Mouse (Mus musculus): ENCODE data around the gene Ube2v1. TPM values are rescaled to one million over a fixed set of nuclear protein-coding genes. Genes with fewer than 3 reads are reported as not detected.

The Ube2v1 gene
- polyA plus RNA-seq, 1 experiment from 2014 or later: 249 TPM

GRCm38 (mm10) chr2:167631181-167631590, 709 bp downstream of the Ube2v1 start:
- WGBS: under 1% methylated on average over 20 of the region's 31 CpGs
- Histone ChIP-seq H3K9me3 (ENCODE audit: control insufficient read depth, low read length) (no peaks in the 10 kb centered on the region), H3K4me1 (ENCODE audit: control insufficient read depth, insufficient read depth, low read length) (peaks cover 24% of the 10 kb centered on the region), H3K4me2 (ENCODE audit: low read depth, low read length) (peak overlapping the region; percentile 85), H3K9ac (ENCODE audit: low read depth, low read length) (peak overlapping the region; percentile 93), H3K36me3 (ENCODE audit: control insufficient read depth, insufficient read depth, low read length) (peaks cover 6% of the 10 kb centered on the region), H3K27ac (replicated peaks; ENCODE audit: low read depth, low read length) (peak overlapping the region; percentile 90), H3K4me3 (ENCODE audit: low read depth, low read length) (peak overlapping the region; percentile 89), H3K27me3 (replicated peaks; ENCODE audit: control insufficient read depth, insufficient read depth, low read length) (no peaks in the 10 kb centered on the region)
- DNase-seq (ENCODE audit: low spot score): peak; percentile 41
- peak; percentile 8 for ATAC-seq (ENCODE audit: low read depth)

GRCm38 (mm10) chr2:167630421-167630820, 1.5 kb downstream of the Ube2v1 start:
- no peaks in the 10 kb centered on the region for H3K27me3 ChIP-seq (replicated peaks; ENCODE audit: control insufficient read depth, insufficient read depth, low read length)
- DNase-seq (ENCODE audit: low spot score): no peak
- 63% methylated on average over 5 of the region's 5 CpGs for WGBS
- H3K9ac ChIP-seq (ENCODE audit: low read depth, low read length): peak overlapping the region; percentile 93
- no peak for ATAC-seq (ENCODE audit: low read depth)
- peaks cover 24% of the 10 kb centered on the region for H3K4me1 ChIP-seq (ENCODE audit: control insufficient read depth, insufficient read depth, low read length)
- peak overlapping the region; percentile 21; the same call in 1 of the 2 replicates for H3K27ac ChIP-seq (replicated peaks; ENCODE audit: low read depth, low read length)
- H3K9me3 ChIP-seq (ENCODE audit: control insufficient read depth, low read length): no peaks in the 10 kb centered on the region
- H3K4me2 ChIP-seq (ENCODE audit: low read depth, low read length): peak overlapping the region; percentile 85
- H3K36me3 ChIP-seq (ENCODE audit: control insufficient read depth, insufficient read depth, low read length): peaks cover 6% of the 10 kb centered on the region
- peak overlapping the region; percentile 89 for H3K4me3 ChIP-seq (ENCODE audit: low read depth, low read length)

- Histone ChIP-seq H3K27me3 (replicated peaks; ENCODE audit: control insufficient read depth, insufficient read depth, low read length) (no peaks in the 10 kb centered on the region), H3K36me3 (ENCODE audit: control insufficient read depth, insufficient read depth, low read length) (peaks cover 6% of the 10 kb centered on the region), H3K9me3 (ENCODE audit: control insufficient read depth, low read length) (no peaks in the 10 kb centered on the region), H3K4me3 (ENCODE audit: low read depth, low read length) (peak overlapping the region; percentile 89; the same call in 1 of the 2 replicates), H3K9ac (ENCODE audit: low read depth, low read length) (peak overlapping the region; percentile 93; the same call in 1 of the 2 replicates), H3K27ac (replicated peaks; ENCODE audit: low read depth, low read length) (0 out of 2 replicates have a peak overlapping the region, but pooled peaks have one; percentile 21), H3K4me1 (ENCODE audit: control insufficient read depth, insufficient read depth, low read length) (peaks cover 24% of the 10 kb centered on the region), H3K4me2 (ENCODE audit: low read depth, low read length) (peak overlapping the region; percentile 85)
- DNase-seq (ENCODE audit: low spot score): no peak
- ATAC-seq (ENCODE audit: low read depth): no peak
- 73% methylated on average over 11 of the region's 11 CpGs for WGBS
Measured at GRCm38 (mm10) chr2:167629665-167630209, 2.2 kb downstream of the Ube2v1 start.

GRCm38 (mm10) chr2:167628872-167629271, 3.0 kb downstream of the Ube2v1 start:
- DNase-seq (ENCODE audit: low spot score) (peak; percentile 50), ATAC-seq (ENCODE audit: low read depth) (no peak)
- WGBS: 73% methylated on average over 4 of the region's 4 CpGs
- Histone ChIP-seq H3K4me3 (ENCODE audit: low read depth, low read length) (no peak overlapping the region), H3K4me1 (ENCODE audit: control insufficient read depth, insufficient read depth, low read length) (peaks cover 24% of the 10 kb centered on the region), H3K36me3 (ENCODE audit: control insufficient read depth, insufficient read depth, low read length) (peaks cover 6% of the 10 kb centered on the region), H3K27me3 (replicated peaks; ENCODE audit: control insufficient read depth, insufficient read depth, low read length) (no peaks in the 10 kb centered on the region), H3K9me3 (ENCODE audit: control insufficient read depth, low read length) (no peaks in the 10 kb centered on the region), H3K9ac (ENCODE audit: low read depth, low read length) (no peak overlapping the region), H3K4me2 (ENCODE audit: low read depth, low read length) (peak overlapping the region; percentile 3; the same call in 1 of the 2 replicates), H3K27ac (replicated peaks; ENCODE audit: low read depth, low read length) (no peak overlapping the region)

GRCm38 (mm10) chr2:167627019-167627418, 4.9 kb downstream of the Ube2v1 start:
- H3K27me3 ChIP-seq (replicated peaks; ENCODE audit: control insufficient read depth, insufficient read depth, low read length): no peaks in the 10 kb centered on the region
- H3K27ac ChIP-seq (replicated peaks; ENCODE audit: low read depth, low read length): no peak overlapping the region
- H3K4me2 ChIP-seq (ENCODE audit: low read depth, low read length): no peak overlapping the region
- peaks cover 19% of the 10 kb centered on the region for H3K4me1 ChIP-seq (ENCODE audit: control insufficient read depth, insufficient read depth, low read length)
- ATAC-seq (ENCODE audit: low read depth) (no peak), DNase-seq (ENCODE audit: low spot score) (no peak)
- no peak overlapping the region for H3K9ac ChIP-seq (ENCODE audit: low read depth, low read length)
- WGBS: 93% methylated on average over 7 of the region's 7 CpGs
- no peaks in the 10 kb centered on the region for H3K9me3 ChIP-seq (ENCODE audit: control insufficient read depth, low read length)
- H3K36me3 ChIP-seq (ENCODE audit: control insufficient read depth, insufficient read depth, low read length): peaks cover 6% of the 10 kb centered on the region
- H3K4me3 ChIP-seq (ENCODE audit: low read depth, low read length): no peak overlapping the region

GRCm38 (mm10) chr2:167625670-167626069, 6.2 kb downstream of the Ube2v1 start:
- Histone ChIP-seq H3K4me1 (ENCODE audit: control insufficient read depth, insufficient read depth, low read length) (peaks cover 16% of the 10 kb centered on the region), H3K27ac (replicated peaks; ENCODE audit: low read depth, low read length) (no peak overlapping the region), H3K4me2 (ENCODE audit: low read depth, low read length) (no peak overlapping the region), H3K9me3 (ENCODE audit: control insufficient read depth, low read length) (no peaks in the 10 kb centered on the region), H3K36me3 (ENCODE audit: control insufficient read depth, insufficient read depth, low read length) (peaks cover 6% of the 10 kb centered on the region), H3K4me3 (ENCODE audit: low read depth, low read length) (no peak overlapping the region), H3K9ac (ENCODE audit: low read depth, low read length) (no peak overlapping the region), H3K27me3 (replicated peaks; ENCODE audit: control insufficient read depth, insufficient read depth, low read length) (no peaks in the 10 kb centered on the region)
- 49% methylated on average over 2 of the region's 2 CpGs for WGBS
- DNase-seq (ENCODE audit: low spot score): no peak
- ATAC-seq (ENCODE audit: low read depth): no peak

- H3K9ac ChIP-seq (ENCODE audit: low read depth, low read length): no peak overlapping the region
- no peak overlapping the region for H3K27ac ChIP-seq (replicated peaks; ENCODE audit: low read depth, low read length)
- 0 out of 2 replicates have a peak, but pooled peaks cover 4% of the 10 kb centered on the region for H3K4me1 ChIP-seq (ENCODE audit: control insufficient read depth, insufficient read depth, low read length)
- DNase-seq (ENCODE audit: low spot score): no peak
- H3K4me2 ChIP-seq (ENCODE audit: low read depth, low read length): no peak overlapping the region
- peaks cover 6% of the 10 kb centered on the region for H3K36me3 ChIP-seq (ENCODE audit: control insufficient read depth, insufficient read depth, low read length)
- WGBS: 88% methylated on average over 5 of the region's 6 CpGs
- no peaks in the 10 kb centered on the region for H3K27me3 ChIP-seq (replicated peaks; ENCODE audit: control insufficient read depth, insufficient read depth, low read length)
- no peak overlapping the region for H3K4me3 ChIP-seq (ENCODE audit: low read depth, low read length)
- ATAC-seq (ENCODE audit: low read depth): no peak
- no peaks in the 10 kb centered on the region for H3K9me3 ChIP-seq (ENCODE audit: control insufficient read depth, low read length)
Measured at GRCm38 (mm10) chr2:167624368-167625075, 7.4 kb downstream of the Ube2v1 start.

- 80% methylated on average over 5 of the region's 5 CpGs for WGBS
- ATAC-seq (ENCODE audit: low read depth): no peak
- Histone ChIP-seq H3K27me3 (replicated peaks; ENCODE audit: control insufficient read depth, insufficient read depth, low read length) (no peaks in the 10 kb centered on the region), H3K4me3 (ENCODE audit: low read depth, low read length) (no peak overlapping the region), H3K36me3 (ENCODE audit: control insufficient read depth, insufficient read depth, low read length) (peaks cover 8% of the 10 kb centered on the region), H3K9ac (ENCODE audit: low read depth, low read length) (no peak overlapping the region), H3K4me2 (ENCODE audit: low read depth, low read length) (no peak overlapping the region), H3K27ac (replicated peaks; ENCODE audit: low read depth, low read length) (no peak overlapping the region), H3K4me1 (ENCODE audit: control insufficient read depth, insufficient read depth, low read length) (no peaks in the 10 kb centered on the region), H3K9me3 (ENCODE audit: control insufficient read depth, low read length) (no peaks in the 10 kb centered on the region)
- no peak for DNase-seq (ENCODE audit: low spot score)
Measured at GRCm38 (mm10) chr2:167622965-167623364, 8.9 kb downstream of the Ube2v1 start.

Data from embryonic facial prominence, embryonic 14.5 days (tissue).